Mouse (Mus musculus): ENCODE results near the gene Tubgcp6.

GRCm38 (mm10) chr15:89106976-89107375 is 15.9 kb downstream of the Tubgcp6 start:
- no peak for TF ChIP-seq POLR2A (IDR thresholded peaks at IDR 0.05; ENCODE audit: insufficient read depth, low read depth, low read length)
- TF ChIP-seq EP300 (IDR thresholded peaks at IDR 0.05; ENCODE audit: insufficient read depth, low read depth, low read length) = no peak
